Mouse (Mus musculus) hindbrain, embryonic 13.5 days (tissue): ENCODE measurements around the gene Snx18. TPM values are rescaled to one million over a fixed set of nuclear protein-coding genes. Genes with fewer than 3 reads are reported as not detected.
A peak's percentile ranks its signal among the peaks of the same experiment; 100 is the strongest.

Experiments
- ATAC-seq: fragments of 200-750 bp; cut with Nextera tagmentation; 2 replicates; pipeline ENCODE4 v1.8.0; 2017; ENCODE audit warnings: moderate TSS enrichment; ENCODE audit not compliant: low FRiP score
- H3K27ac ChIP-seq: fragments of 300-500 bp; sonication (generic); 2 replicates; pipeline ENCODE4 v1.5.1; 2015; ENCODE audit warnings: inconsistent platforms, mild to moderate bottlenecking, moderate library complexity
- H3K27me3 ChIP-seq: fragments of 300-500 bp; sonication (generic); 2 replicates; pipeline ENCODE4 v1.6.1; 2015; ENCODE audit warnings: mild to moderate bottlenecking, inconsistent platforms
- H3K36me3 ChIP-seq: fragments of 300-500 bp; sonication (generic); 2 replicates; pipeline ENCODE4 v1.6.1; 2015; ENCODE audit warnings: mild to moderate bottlenecking, inconsistent platforms
- H3K4me1 ChIP-seq: fragments of 300-500 bp; sonication (generic); replicated peaks from 2 replicates; pipeline ENCODE4 v1.6.1; 2015; ENCODE audit warnings: inconsistent platforms
- H3K4me2 ChIP-seq: fragments of 300-500 bp; sonication (generic); 2 replicates; pipeline ENCODE4 v1.6.1; 2015; ENCODE audit warnings: inconsistent platforms, mild to moderate bottlenecking, moderate library complexity
- H3K4me3 ChIP-seq: fragments of 300-500 bp; sonication (generic); 2 replicates; pipeline ENCODE4 v1.5.1; 2015; ENCODE audit warnings: mild to moderate bottlenecking, inconsistent platforms
- H3K9ac ChIP-seq: fragments of 300-500 bp; sonication (generic); 2 replicates; pipeline ENCODE4 v1.6.1; 2015; ENCODE audit warnings: mild to moderate bottlenecking, inconsistent platforms
- H3K9me3 ChIP-seq: fragments of 300-500 bp; sonication (generic); 2 replicates; pipeline ENCODE4 v1.6.1; 2016; ENCODE audit warnings: inconsistent platforms
- WGBS: fragments of 180-500 bp; shearing (Covaris S2); methylation state at CpG from one replicate; pipeline ENCODE4 v1.1.7; 2015; 5-methylcytosine and 5-hydroxymethylcytosine counted together
- polyA plus RNA-seq: library from polyadenylated mRNA; unstranded; fragments of >200 nt; fragmentation: Nextera tagmentation; extraction: Ambion mirVana; gene quantifications from 2 replicates; pipeline ENCODE4 v1.2.1, GENCODE M21; 2015

The Snx18 gene
- 10.8 and 11.2 TPM in 2 replicates for polyA plus RNA-seq

- ATAC-seq: peak; percentile 94
- under 1% methylated on average over 119 of the region's 119 CpGs for WGBS
- Histone ChIP-seq H3K4me1 (peaks cover 45% of the 10 kb centered on the region), H3K9me3 (no peaks in the 10 kb centered on the region), H3K27ac (peak within 1 kb of the TSS; percentile 94), H3K36me3 (no peaks in the 10 kb centered on the region), H3K4me3 (peak within 1 kb of the TSS; percentile 88), H3K9ac (peak within 1 kb of the TSS; percentile 97), H3K27me3 (peaks cover 3% of the 10 kb centered on the region; the same call in 1 of the 2 replicates), H3K4me2 (peak within 1 kb of the TSS; percentile 90)
Observed at GRCm38 (mm10) chr13:113617891-113618823, at the start of gene Snx18. Gene Snx18 (minus strand): TSS chr13:113618564.

DNA sequence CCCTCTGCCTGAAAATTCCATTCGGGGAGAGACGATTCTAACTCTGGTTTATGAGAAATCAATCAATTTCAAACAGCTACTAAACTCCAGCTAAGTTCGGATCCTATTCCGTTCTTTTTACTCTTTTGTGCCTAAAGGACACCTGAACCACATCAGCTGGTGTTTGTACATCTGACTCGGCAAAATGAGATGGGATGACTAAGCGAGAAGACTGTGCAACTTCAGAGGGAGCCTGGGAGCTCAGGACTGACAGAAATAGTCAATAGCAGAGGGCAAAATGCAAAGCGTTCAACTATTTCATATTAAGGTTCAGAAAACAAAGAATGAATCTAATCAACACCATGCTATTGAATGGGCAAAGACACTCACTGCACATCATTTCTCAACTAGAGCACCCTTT, 45.5 kb upstream of the Snx18 start:
- H3K27ac ChIP-seq: no peak overlapping the region
- no peaks in the 10 kb centered on the region for H3K36me3 ChIP-seq
- H3K4me1 ChIP-seq: peaks cover 11% of the 10 kb centered on the region
- H3K9me3 ChIP-seq: no peaks in the 10 kb centered on the region
- H3K9ac ChIP-seq: 0 out of 2 replicates have a peak overlapping the region, but pooled peaks have one; percentile 29
- H3K4me2 ChIP-seq: 0 out of 2 replicates have a peak overlapping the region, but pooled peaks have one; percentile 8
- 77% methylated on average over 7 of the region's 7 CpGs for WGBS
- peaks cover 5% of the 10 kb centered on the region; the same call in 1 of the 2 replicates for H3K27me3 ChIP-seq
- ATAC-seq: no peak
- no peak overlapping the region for H3K4me3 ChIP-seq

DNA sequence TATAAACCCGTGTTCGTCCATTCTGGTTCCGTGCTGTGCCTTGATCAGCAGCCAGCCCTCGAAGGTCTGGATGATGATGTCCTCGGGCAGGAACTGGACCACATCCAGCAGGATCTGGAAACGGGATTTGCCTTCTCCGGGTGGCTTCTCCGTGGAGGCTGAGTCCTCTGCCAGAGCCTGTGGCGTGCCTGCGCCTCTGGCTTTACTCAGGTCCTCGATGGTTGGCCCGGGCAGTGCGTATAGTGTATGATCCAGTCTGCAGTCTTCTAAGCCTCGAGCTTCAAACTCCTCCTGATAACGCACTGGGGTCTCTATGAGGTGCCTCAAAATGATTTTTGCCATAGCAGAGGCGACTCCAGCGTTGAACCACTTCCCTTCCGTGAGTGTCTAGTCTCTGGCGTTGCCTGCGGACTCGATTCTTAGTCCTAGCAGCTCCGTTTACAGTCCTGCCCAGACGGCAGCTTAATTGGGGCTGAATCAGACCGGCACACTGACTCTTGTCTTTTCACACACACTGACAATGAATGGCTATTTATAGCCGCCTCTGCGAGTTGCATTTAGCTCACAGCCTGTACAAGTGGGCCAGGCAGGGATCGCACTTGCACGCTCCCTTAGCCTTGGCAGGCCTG, 44.9 kb upstream of the Snx18 start, which contains the start of gene Hspb3:
Hspb3 (minus strand) TSS at position 526 of the 629 bp plus-strand sequence.
- H3K9me3 ChIP-seq: no peaks in the 10 kb centered on the region
- 0 out of 2 replicates have a peak, but pooled peaks have one; percentile 57 for ATAC-seq
- H3K36me3 ChIP-seq: no peaks in the 10 kb centered on the region
- H3K4me3 ChIP-seq: no peak within 1 kb of the TSS
- 0 out of 2 replicates have a peak within 1 kb of the TSS, but pooled peaks have one; percentile 8 for H3K4me2 ChIP-seq
- H3K27me3 ChIP-seq: no peaks in the 10 kb centered on the region; the same call in 1 of the 2 replicates
- H3K27ac ChIP-seq: no peak within 1 kb of the TSS
- 0 out of 2 replicates have a peak within 1 kb of the TSS, but pooled peaks have one; percentile 29 for H3K9ac ChIP-seq
- H3K4me1 ChIP-seq: peaks cover 11% of the 10 kb centered on the region
- 57% methylated on average over 28 of the region's 28 CpGs for WGBS

- peaks cover 11% of the 10 kb centered on the region for H3K4me1 ChIP-seq
- 84% methylated on average over 7 of the region's 7 CpGs for WGBS
- no peak for ATAC-seq
Observed at GRCm38 (mm10) chr13:113661826-113662271, 43.5 kb upstream of the Snx18 start.

GRCm38 (mm10) chr13:113660576-113661310, 42.4 kb upstream of the Snx18 start:
- Histone ChIP-seq H3K9me3 (no peaks in the 10 kb centered on the region), H3K27me3 (no peaks in the 10 kb centered on the region), H3K27ac (no peak overlapping the region), H3K4me3 (no peak overlapping the region), H3K36me3 (no peaks in the 10 kb centered on the region), H3K9ac (no peak overlapping the region), H3K4me1 (peaks cover 11% of the 10 kb centered on the region), H3K4me2 (no peak overlapping the region)
- WGBS: 87% methylated on average over 9 of the region's 9 CpGs
- no peak for ATAC-seq

More at GRCm38 (mm10) chr13:113661826-113662271, 43.5 kb upstream of the Snx18 start:
- no peak overlapping the region for H3K27ac ChIP-seq
- H3K4me3 ChIP-seq: no peak overlapping the region
- H3K36me3 ChIP-seq: no peaks in the 10 kb centered on the region
- H3K4me2 ChIP-seq: no peak overlapping the region
- no peak overlapping the region for H3K9ac ChIP-seq
- H3K9me3 ChIP-seq: no peaks in the 10 kb centered on the region
- no peaks in the 10 kb centered on the region for H3K27me3 ChIP-seq

- Histone ChIP-seq H3K4me2 (no peak overlapping the region), H3K4me1 (no peaks in the 10 kb centered on the region), H3K27ac (no peak overlapping the region), H3K36me3 (no peaks in the 10 kb centered on the region), H3K9me3 (no peaks in the 10 kb centered on the region), H3K27me3 (no peaks in the 10 kb centered on the region), H3K9ac (no peak overlapping the region), H3K4me3 (no peak overlapping the region)
- no peak for ATAC-seq
- WGBS: 88% methylated on average over 7 of the region's 7 CpGs
Observed at GRCm38 (mm10) chr13:113657204-113657603, 38.8 kb upstream of the Snx18 start.

GRCm38 (mm10) chr13:113656639-113657038, 38.3 kb upstream of the Snx18 start:
- H3K4me1 ChIP-seq: no peaks in the 10 kb centered on the region
- no peak overlapping the region for H3K9ac ChIP-seq
- no peaks in the 10 kb centered on the region for H3K36me3 ChIP-seq
- H3K27ac ChIP-seq: no peak overlapping the region
- H3K9me3 ChIP-seq: no peaks in the 10 kb centered on the region
- H3K27me3 ChIP-seq: no peaks in the 10 kb centered on the region
- H3K4me3 ChIP-seq: no peak overlapping the region
- ATAC-seq: no peak
- 87% methylated on average over 4 of the region's 4 CpGs for whole genome bisulfite sequencing
- no peak overlapping the region for H3K4me2 ChIP-seq

DNA sequence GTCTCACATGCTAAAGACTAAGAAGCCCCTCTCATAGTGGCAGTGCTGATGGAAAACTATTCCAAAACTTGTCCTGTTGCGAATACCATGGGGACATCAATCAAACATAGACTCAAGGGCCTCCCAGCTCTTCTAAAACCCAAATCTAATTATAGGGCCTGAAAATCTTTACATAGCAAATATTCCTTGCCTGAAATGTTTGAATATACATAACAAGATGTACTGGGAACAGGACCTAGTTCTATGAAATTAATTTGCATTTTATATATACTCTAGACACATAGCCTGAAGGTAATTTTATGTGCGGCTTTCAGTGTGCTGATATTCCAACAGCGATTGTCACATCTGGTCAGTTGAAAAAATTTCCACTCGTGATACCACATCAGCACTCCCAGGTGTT, 37.1 kb upstream of the Snx18 start:
- no peaks in the 10 kb centered on the region for H3K9me3 ChIP-seq
- 87% methylated on average over 4 of the region's 4 CpGs for WGBS
- no peak overlapping the region for H3K4me2 ChIP-seq
- no peaks in the 10 kb centered on the region for H3K4me1 ChIP-seq
- H3K4me3 ChIP-seq: no peak overlapping the region
- H3K36me3 ChIP-seq: no peaks in the 10 kb centered on the region
- ATAC-seq: no peak
- H3K9ac ChIP-seq: no peak overlapping the region
- no peak overlapping the region for H3K27ac ChIP-seq
- no peaks in the 10 kb centered on the region for H3K27me3 ChIP-seq

DNA sequence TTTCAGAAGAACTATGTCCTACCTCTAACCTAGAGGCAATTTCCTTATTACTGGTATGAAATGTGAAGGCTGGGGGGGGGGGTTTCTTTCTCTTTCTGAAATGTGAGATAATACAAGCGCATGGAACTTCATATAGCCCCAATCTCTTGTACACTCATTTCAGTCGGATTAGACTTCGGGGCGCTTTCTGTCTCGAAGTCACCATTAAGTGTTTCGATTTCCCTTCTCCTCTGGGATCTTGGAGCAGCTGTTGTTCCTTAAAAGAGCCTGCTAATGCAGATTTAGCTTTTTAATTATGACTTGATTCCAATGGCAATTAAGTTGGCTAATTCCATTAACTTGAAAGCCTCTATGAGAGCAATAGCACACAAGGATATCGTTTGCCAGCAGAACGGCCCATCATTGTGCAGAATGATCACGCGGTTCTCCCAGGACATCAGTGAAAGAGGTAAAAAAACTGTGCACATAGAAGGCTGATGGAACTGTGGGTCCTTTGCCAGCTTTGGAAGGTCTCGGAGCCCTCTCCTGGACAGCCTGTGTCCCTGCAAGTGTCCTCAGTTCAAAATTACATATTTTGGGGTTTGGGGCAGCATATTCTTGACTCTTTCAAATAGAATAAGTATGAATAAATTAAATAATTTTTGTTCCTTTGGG, 22.7 kb upstream of the Snx18 start:
- no peak overlapping the region for H3K27ac ChIP-seq
- H3K4me2 ChIP-seq: no peak overlapping the region
- peak; percentile 78 for ATAC-seq
- peaks cover 4% of the 10 kb centered on the region for H3K4me1 ChIP-seq
- no peaks in the 10 kb centered on the region for H3K9me3 ChIP-seq
- no peak overlapping the region for H3K9ac ChIP-seq
- 51% methylated on average over 11 of the region's 11 CpGs for whole genome bisulfite sequencing
- 0 out of 2 replicates have a peak, but pooled peaks cover 2% of the 10 kb centered on the region for H3K27me3 ChIP-seq
- H3K36me3 ChIP-seq: no peaks in the 10 kb centered on the region
- no peak overlapping the region for H3K4me3 ChIP-seq

GRCm38 (mm10) chr13:113638914-113639313, 20.6 kb upstream of the Snx18 start:
- Histone ChIP-seq H3K4me2 (peak overlapping the region; percentile 35; the same call in 1 of the 2 replicates), H3K4me3 (no peak overlapping the region), H3K27ac (no peak overlapping the region), H3K4me1 (peaks cover 4% of the 10 kb centered on the region), H3K36me3 (no peaks in the 10 kb centered on the region), H3K27me3 (0 out of 2 replicates have a peak, but pooled peaks cover 4% of the 10 kb centered on the region), H3K9ac (no peak overlapping the region), H3K9me3 (no peaks in the 10 kb centered on the region)
- WGBS: 33% methylated on average over 7 of the region's 7 CpGs
- no peak for ATAC-seq

DNA sequence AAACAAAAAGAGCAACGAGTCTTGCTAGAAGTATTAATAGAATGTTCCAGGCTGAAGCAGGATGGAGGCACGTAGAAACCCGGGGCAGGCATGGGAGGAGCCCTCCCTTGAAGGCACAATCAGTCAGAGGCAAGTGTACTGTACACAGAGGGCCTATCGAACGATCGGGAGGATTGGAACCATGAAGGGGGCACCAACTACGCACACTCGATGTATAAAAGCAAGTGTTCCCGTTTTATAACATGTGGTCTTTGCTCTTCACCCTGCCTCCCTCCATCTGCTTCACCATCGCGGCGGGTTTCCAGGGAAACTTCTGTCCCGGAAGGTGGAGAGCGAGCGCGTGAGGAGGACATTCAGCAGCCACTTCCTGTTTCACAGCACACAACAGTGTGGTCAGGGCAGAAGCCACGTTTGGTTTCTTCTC, 17.4 kb upstream of the Snx18 start:
- ATAC-seq: no peak
- peaks cover 4% of the 10 kb centered on the region for H3K4me1 ChIP-seq
- 0 out of 2 replicates have a peak, but pooled peaks cover 4% of the 10 kb centered on the region for H3K27me3 ChIP-seq
- WGBS: 86% methylated on average over 17 of the region's 17 CpGs
- H3K4me3 ChIP-seq: no peak overlapping the region
- H3K9ac ChIP-seq: no peak overlapping the region
- H3K4me2 ChIP-seq: no peak overlapping the region
- H3K9me3 ChIP-seq: no peaks in the 10 kb centered on the region
- H3K27ac ChIP-seq: no peak overlapping the region
- H3K36me3 ChIP-seq: no peaks in the 10 kb centered on the region
